ENCODE assay signal across 9 mouse cellular contexts in the genomic region with DNA sequence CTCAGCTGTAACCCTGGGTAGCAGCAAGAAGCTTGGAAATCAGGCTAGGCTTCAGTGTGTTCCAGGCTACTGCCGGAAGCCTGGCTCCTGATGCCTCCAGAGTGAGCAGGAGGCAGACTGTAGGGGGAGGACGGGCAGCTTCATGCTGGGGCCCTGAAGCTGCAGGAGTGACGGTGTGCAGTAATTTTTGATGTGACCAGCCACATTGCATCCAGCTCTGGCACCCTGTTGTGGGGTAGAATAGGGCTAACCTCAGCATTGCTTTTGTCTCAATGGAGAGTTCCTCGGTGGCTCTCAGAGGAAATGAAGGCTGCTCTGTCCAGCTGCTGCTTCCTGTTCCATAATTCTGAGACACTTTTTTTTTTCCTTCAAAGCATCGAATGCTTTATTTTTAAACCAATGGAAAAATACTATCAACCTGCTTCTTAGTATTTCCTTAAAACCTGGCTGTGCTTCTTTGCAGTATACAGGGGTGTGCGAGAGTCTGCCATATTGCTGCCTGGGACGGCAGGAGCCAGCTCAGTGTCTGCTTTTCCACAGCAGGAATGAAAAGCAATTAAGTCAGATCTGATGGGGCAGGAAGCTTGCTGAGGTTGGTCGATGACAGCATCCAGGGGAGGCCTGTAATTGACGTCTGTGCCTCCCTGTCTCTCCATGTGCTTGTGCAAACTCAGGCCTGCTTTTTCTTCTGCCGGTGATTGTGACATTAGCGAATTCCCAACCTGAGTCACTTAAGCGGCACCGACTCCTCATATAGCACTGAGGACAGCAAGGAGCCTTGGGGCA.
DNase-seq lines count a peak whose midpoint lies in the region; ATAC-seq lines count a peak whose summit lies in the region.
"Had no signal": no experiment of that assay in that cellular context is flagged by ENCODE, and none has a peak within 500 bp of the region (broad histone marks: within the 10 kb centered on the region; RNA-seq: fewer than 3 reads in every experiment).

No protein-coding gene starts in this region.

- 34% methylated on average over 13 of the region's 13 CpGs for WGBS in embryonic facial prominence, embryonic 10.5 days
- WGBS in midbrain, embryonic 14.5 days, result 27% methylated on average over 13 of the region's 13 CpGs

- no peak for ATAC-seq in midbrain, embryonic 14.5 days (ENCODE audit: low FRiP score, low TSS enrichment)
- ATAC-seq in CD4-positive, CD25-positive, alpha-beta regulatory T cell, adult 4 months, result no peak

- 0 out of 2 replicates have a peak overlapping the region, but pooled peaks have one; percentile 8 for H3K4me2 ChIP-seq in midbrain, embryonic 14.5 days (ENCODE audit: low read length)

- H3K36me3 ChIP-seq in embryonic facial prominence, embryonic 10.5 days (replicated peaks), result peaks cover 6% of the 10 kb centered on the region; the same call in 1 of the 2 replicates
- H3K36me3 ChIP-seq in midbrain, embryonic 14.5 days (ENCODE audit: control insufficient read depth, insufficient read depth, low read length), result no peaks in the 10 kb centered on the region

- no peaks in the 10 kb centered on the region for H3K9me3 ChIP-seq in embryonic facial prominence, embryonic 10.5 days
- H3K9me3 ChIP-seq in midbrain, embryonic 14.5 days (ENCODE audit: control insufficient read depth, low read length), result no peaks in the 10 kb centered on the region

- H3K27ac ChIP-seq in embryonic facial prominence, embryonic 10.5 days (replicated peaks), result peak overlapping the region; percentile 26; the same call in 1 of the 2 replicates
- peak overlapping the region; percentile 78 for H3K27ac ChIP-seq in midbrain, embryonic 14.5 days (replicated peaks; ENCODE audit: low read depth, low read length)

- H3K9ac ChIP-seq in midbrain, embryonic 14.5 days (replicated peaks; ENCODE audit: low read length), result no peak overlapping the region; the same call in 1 of the 2 replicates

- peak; percentile 40 for DNase-seq in kidney, adult 9 months
- DNase-seq in kidney, adult 11 months, result no peak
- DNase-seq in embryonic facial prominence, embryonic 10.5 days (ENCODE audit: low spot score), result peak; percentile 36
- peak; percentile 10 for DNase-seq in induced T-regulatory cell, adult 2 months (ENCODE audit: low read depth)
- peak; percentile 45 for DNase-seq in midbrain, embryonic 14.5 days
- DNase-seq in testis, postnatal 10 days (ENCODE audit: low spot score), result no peak
- no peak for DNase-seq in layer of hippocampus, postnatal 10 days (ENCODE audit: low spot score in 2 of 2)
- DNase-seq: thymus, postnatal 25 days had no signal

- H3K4me3 ChIP-seq in embryonic facial prominence, embryonic 10.5 days, result no peak overlapping the region
- no peak overlapping the region for H3K4me3 ChIP-seq in midbrain, embryonic 14.5 days (replicated peaks; ENCODE audit: low read depth, low read length)

- H3K27me3 ChIP-seq in embryonic facial prominence, embryonic 10.5 days (replicated peaks; ENCODE audit: low read depth, poor library complexity, severe bottlenecking), result no peaks in the 10 kb centered on the region
- no peaks in the 10 kb centered on the region for H3K27me3 ChIP-seq in midbrain, embryonic 14.5 days (ENCODE audit: control insufficient read depth, insufficient read depth, low read length)

- H3K4me1 ChIP-seq in embryonic facial prominence, embryonic 10.5 days, result peaks cover 36% of the 10 kb centered on the region
- peaks cover 9% of the 10 kb centered on the region; the same call in 1 of the 2 replicates for H3K4me1 ChIP-seq in midbrain, embryonic 14.5 days (ENCODE audit: control insufficient read depth, insufficient read depth, low read length)

Comparison
In these comparisons a context has a peak if more than half of its experiments do, and no peak if none do; other contexts are left out.
1. DNase-seq: peak in kidney, adult 9 months (single experiment), embryonic facial prominence, embryonic 10.5 days (single experiment), induced T-regulatory cell, adult 2 months (single experiment) and midbrain, embryonic 14.5 days (single experiment); none in kidney, adult 11 months (single experiment), testis, postnatal 10 days (single experiment) and layer of hippocampus, postnatal 10 days (0 of 2).